Mouse (Mus musculus) heart, postnatal 36 days (tissue): ENCODE measurements around the gene Clec2d. TPM values are rescaled to one million over a fixed set of nuclear protein-coding genes. Genes with fewer than 3 reads are reported as not detected.
A peak's percentile ranks its signal among the peaks of the same experiment; 100 is the strongest.
"Not testable (repeated sequence)": the region's sequence is repeated elsewhere in the genome, so short reads cannot be mapped to it uniquely, and the experiment has no call there.

Experiments used
- DNase-seq, 2 experiments: peaks; one replicate each; pipeline ENCODE4 v3.0.0; 2021 to 2022
- intact Hi-C: fragments of 180-260 bp; cut with DNase I; formaldehyde crosslinking; loops from one replicate; pipeline ENCODE4 v1.15.1; 2025
- total RNA-seq, 2 experiments: library from RNA; stranded (reverse); gene quantifications; 2 replicates each; pipeline ENCODE4 v1.2.3; 2021

The Clec2d gene
- 10 to 100 TPM; 35.1 to 51.7 TPM for total RNA-seq

DNA sequence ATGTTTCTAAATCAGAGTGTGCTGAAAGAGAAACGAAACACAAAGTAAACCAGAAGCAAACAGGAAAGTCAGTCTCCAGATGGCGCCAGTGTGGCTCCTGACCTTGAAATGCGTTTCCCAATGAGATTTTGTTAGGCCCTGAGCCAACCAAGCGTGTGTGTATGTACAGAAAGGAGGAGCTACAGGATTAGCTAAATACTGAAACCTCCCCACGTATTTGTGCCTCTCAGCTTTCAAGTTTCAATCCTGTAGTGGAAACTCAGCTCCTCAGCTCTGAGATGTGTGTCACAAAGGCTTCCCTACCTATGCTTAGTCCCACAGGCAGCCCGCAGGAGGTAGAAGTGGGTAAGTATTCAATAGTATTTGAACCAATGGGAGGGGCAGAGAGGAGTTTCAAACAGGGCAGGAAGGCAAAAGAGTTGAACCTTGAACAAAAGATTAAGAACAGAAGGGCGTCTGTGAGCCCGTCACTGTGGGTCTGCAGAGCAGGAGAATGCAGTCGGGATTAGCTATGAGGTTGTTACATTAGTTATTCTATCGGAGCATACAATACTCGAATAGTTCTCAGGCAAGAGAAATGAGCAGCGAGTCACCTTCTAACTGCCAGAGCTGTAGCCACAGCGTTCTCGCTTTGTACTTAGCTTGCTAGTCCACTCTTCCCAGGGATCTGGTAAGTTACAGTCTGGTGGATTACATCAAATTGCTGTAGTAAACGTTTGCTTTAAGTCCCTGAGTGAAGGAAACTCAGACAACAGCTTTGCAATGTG is at the start of gene Clec2d:
TSS of gene Clec2d (plus strand) at position 213 of the 767 bp plus-strand sequence.
- DNase-seq: peak; percentile 81 to 83
- intact Hi-C loops: loop anchor here (1.0 to 5.0 kb wide), 3 partner anchors 57 to 418 kb away; no protein-coding TSS in a partner anchor

DNA sequence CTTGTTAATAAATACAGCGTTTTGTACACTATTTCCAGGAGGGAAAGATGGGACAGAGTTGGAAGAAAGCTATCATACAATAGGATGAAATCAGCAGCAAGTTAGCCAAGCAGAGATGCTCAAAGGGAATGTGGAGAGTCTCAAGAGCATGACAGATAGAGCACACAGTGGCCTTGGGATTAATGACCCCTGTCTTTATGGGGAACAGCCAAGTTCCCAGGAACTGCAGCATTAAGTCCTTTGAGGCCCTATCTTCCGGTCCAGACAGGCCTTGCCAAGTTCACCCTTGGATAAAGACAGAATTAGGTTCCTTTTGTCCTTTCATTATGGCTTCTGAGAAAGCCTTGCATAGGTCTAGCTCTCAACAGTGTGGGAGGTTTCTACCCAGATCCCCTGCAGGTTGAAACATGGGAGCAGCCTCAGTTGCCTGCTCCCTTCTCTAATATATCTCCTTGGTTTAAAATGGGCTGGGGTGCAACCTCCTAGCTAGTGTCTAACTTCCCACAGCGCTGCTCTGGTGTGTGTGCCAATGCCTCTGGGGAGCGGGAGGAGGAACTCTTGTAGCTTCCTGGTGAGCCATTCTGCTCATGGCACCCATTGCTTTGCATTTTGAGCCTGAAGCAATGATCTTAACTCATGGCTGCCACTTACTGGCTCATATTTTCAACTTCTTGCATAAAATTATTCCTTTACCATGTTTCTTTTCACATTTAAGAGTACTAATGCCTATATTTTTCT is 47.6 kb upstream of the Clec2d start:
- DNase-seq: no peak
- intact Hi-C loops: loop anchor here (5.0 kb wide), 1 partner anchor 45 kb away; no protein-coding TSS in a partner anchor

DNA sequence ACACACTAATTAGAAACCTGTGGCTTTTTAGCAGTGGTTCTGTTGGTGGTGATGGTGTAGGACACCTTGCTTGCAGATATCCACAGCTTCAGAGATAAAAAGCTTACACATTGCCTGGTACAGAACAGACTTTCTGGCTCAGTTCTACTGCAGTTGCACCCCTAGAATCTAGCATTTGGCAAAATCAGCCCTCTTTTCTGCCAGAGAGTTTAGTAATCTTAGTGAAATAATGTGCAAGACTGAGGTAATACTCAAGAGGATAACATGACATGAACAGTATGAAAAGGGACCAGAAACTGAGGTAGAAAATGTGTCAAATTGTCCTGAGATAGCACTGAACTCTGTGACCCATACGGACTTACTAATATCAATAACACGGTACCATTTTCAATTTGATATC is 33.6 kb upstream of the Clec2d start:
- DNase-seq: no peak
- intact Hi-C loops: no loop called here

DNA sequence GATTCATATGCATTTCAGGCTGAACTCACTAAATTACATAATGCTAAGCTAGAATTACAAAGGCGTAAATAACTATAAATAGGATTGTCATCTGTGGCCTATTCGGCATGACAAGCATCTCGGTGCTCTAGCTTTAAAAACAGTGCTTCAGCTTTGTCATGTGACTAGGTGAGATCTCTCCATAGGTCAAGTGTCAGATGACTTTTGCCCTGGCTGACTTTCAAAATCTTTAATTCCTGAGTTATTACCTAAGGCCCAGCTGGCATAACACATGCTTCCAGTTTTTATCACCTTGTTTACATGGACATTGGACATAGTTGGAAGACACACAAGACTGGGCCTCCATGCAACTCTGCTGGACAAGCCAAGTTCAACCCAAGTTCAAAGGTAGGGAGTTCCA is 20.3 kb upstream of the Clec2d start:
- intact Hi-C loops: no loop called here
- DNase-seq: no peak

DNA sequence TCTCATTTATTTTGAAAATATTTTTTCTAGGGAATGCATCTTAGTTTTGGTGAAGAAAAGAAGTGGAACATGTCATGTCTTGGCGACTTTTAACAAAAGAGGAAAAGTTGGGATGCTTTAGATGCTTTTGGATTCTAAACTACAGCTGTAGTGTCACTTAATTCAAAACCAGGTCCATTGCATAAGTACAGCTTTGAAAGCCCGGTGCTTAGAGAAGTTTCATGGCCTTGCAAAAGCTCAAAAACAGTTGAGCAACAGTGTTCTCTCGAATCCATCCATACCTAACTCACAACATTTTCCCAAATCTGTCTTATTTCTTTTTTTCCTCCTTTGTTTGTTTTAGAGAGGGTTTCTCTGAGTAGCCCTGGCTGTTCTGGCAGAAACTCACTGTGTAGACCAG is 19.3 kb upstream of the Clec2d start:
- DNase-seq: no peak
- intact Hi-C loops: no loop called here

DNA sequence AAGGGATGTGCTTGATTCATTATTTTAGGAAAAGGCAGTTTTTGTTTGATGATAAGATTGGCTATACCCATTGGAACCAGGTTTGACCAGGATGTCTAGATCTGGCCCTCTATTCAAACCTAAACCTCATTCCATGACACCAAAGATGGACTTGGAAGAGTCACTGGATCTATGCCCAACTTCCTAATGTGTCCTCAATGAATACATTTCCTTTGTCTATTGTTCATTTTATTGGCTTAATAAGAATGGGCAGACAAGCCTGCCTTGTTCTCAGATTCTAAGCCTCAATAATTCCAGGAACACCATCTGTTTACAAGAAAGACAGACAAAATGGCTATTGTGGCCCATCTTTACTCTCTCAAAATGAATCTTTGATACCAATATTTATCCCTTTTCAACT is 18.5 kb upstream of the Clec2d start:
- no peak for DNase-seq
- intact Hi-C loops: no loop called here

DNA sequence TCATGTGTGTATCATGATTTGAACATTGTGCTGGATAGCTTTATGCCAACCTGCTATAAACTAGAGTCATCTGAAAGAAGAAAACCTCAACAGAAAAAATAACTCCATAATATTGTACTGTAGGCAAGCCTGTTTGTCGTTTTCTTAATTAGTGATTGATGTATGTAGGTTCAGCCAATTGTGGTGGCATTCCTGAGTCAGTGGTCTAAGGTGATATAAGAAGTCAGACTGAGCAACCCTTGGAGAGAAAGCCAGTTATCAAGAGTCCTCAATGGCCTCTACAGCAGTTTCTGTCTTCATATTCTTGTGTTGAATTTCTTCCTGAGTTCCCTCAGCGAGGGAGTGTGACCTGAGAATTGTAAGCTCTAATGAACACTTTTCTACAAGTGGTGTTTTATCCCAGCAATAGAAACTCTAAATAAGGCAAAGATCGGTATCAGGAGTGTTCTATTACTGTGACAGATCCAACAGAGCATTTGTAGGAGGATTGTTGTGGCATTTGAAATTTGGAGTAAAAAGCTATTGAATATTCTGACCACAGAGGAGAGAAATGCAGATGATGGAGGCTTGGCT is 17.7 kb upstream of the Clec2d start:
- intact Hi-C loops: no loop called here
- no peak for DNase-seq

DNA sequence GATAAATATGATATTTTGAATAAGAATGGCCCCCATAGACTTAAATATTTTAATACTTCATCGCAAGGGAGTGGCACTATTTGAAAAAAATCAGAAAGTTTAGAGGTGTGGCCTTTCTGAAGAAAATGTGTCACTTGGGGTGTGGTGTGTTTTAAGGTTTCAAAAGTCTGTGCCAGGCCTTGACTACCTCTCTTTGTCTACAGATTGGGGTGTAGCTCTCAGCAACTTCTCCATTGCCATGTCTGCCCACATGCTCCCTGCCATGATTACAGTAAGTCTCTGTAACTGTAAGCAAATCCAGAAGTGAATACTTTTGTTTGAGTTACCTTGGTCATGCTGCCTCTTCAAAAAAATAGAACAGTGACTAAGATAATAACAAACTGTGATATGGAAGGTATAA is 16.8 kb upstream of the Clec2d start:
- no peak for DNase-seq
- intact Hi-C loops: no loop called here

DNA sequence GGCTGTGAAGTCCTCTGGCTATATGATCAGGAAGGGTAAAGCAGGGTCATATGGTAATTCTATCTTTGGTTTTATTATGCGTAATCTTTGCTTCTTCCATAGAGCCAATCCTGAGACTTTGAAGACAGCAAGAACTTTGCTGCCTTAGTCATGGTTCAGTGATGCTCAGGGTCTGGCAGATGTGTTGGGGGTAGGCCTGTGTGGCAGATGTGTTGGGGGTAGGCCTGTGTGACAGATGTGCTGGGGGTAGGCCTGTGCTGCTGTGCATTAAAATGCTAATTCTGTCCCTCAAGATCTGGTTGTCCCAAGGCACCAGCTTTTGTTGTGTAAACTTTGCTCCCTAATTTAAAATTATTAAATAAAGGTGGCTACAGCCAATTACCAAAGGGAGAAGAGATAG is 9.5 kb upstream of the Clec2d start:
- no peak for DNase-seq
- intact Hi-C loops: no loop called here

DNA sequence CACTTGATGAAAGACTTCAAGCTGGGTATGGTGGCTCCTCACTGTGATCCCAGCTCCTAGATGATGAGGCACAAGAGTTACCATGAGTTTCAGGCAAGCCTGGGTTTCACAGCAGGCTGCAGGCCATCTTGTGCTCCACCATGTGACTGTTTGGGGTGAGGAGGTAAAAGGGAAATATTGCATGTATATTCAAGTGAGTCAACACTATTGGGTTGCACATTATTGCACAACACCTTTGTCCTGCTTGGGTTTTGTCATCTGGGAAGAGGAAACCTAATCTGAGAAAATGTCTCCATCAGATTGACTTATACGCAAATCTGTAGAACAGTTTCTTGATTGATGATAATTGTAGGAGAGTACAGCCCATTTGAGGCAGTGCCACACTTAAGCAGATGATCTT is 8.7 kb upstream of the Clec2d start:
- intact Hi-C loops: no loop called here
- DNase-seq: no peak

DNA sequence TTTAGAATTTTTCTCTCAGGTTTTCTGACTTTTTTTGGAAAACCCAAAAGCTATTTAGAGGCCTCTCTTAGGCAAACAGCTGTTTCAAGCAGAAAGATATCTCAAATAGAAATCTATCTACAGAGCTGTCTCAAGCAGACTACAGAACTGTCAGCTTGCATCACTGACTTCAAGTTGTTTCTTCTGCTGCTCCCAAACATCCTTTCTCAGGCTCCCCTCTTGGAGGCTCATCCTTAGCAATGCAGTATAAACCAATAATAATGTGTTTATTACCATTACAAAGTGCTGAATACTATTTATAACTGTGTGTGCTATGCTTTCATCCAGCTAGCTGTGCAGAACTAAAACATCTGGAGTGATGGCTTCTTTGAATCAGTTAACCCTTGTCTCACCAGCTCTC is 5.6 kb upstream of the Clec2d start:
- no peak for DNase-seq
- intact Hi-C loops: loop anchor here (5.0 kb wide), 3 partner anchors 43 to 328 kb away; no protein-coding TSS in a partner anchor

DNA sequence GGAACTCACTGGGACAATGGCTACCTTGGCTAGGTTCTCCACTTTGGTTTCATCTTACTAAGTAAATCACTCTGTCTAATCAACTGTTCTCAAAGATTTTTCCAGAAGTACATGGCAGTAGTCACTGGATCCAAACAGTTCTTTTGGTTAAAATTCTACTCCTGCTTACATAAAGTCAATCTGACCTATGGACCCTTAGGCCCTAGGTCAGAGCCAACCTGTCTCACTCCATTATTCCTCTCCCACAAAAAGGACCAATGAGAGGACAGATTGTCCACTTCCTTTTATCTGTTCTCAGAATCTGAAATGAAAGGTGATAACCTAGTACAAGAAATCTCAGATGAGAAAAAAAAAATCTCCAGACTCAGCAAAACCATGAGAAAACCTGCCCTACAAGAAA is 4.8 kb upstream of the Clec2d start:
- no peak for DNase-seq
- intact Hi-C loops: loop anchor here (5.0 kb wide), 3 partner anchors 43 to 328 kb away; no protein-coding TSS in a partner anchor

DNA sequence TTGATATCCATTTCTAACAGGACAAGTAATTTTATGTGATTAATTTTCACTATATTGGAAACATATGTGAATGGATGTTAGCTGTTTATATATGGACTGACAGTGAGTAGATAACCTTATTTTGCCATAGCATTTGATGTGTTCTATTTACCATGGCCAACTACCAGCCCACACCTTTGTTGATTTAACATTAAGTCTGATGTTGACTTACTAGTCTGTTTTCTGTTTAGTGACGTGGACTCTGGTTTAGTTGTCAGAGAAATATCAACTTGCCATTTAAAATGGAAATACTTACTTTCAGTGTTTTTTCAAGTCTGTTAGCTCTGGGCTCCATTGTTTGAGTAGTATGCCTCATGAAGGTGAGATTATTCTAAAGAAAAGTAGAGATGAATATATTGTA is 3.8 kb upstream of the Clec2d start:
- no peak for DNase-seq
- intact Hi-C loops: loop anchor here (5.0 kb wide), 3 partner anchors 44 to 329 kb away; no protein-coding TSS in a partner anchor

DNA sequence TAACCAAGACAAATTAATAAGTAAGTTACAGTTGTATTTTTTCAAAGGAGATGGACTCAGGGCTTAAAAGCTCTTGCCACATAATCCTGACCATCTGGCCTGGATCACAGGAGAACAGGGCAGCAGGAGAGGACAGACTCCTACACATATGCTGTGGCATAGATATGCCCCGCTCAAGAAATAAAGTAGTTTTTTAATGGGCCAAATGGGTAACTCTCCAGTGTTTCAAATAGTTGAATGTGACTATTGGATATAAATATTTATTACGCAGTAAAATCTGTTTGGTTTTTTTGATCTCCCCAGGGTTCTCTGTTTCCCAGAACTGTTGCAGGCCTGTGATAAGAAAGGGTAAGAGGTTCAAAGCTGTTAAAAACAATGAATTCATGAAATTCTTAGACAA is 1.1 kb upstream of the Clec2d start:
- no peak for DNase-seq
- intact Hi-C loops: loop anchor here (5.0 kb wide), 3 partner anchors 47 to 332 kb away; no protein-coding TSS in a partner anchor

DNA sequence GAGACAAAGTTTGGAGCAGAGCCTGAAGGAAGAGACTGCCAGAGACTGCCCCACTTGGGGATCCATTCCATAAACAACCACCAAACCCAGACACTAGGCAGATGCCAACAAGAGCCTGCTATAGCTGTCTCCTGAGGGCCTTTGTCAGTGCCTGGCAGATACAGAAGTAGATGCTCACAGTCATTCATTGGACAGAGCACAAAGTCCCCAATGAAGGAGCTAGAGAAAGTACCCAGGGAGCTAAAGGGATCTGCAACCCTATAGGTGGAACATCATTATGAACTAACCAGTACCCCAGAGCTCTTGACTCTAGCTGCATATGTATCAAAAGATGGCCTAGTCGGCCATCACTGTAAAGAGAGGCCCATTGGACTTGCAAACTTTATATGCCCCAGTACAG is 584 bp upstream of the Clec2d start:
- DNase-seq: not testable (repeated sequence)
- intact Hi-C loops: loop anchor here (2.0 to 5.0 kb wide), 5 partner anchors 48 to 418 kb away; no protein-coding TSS in a partner anchor

DNA sequence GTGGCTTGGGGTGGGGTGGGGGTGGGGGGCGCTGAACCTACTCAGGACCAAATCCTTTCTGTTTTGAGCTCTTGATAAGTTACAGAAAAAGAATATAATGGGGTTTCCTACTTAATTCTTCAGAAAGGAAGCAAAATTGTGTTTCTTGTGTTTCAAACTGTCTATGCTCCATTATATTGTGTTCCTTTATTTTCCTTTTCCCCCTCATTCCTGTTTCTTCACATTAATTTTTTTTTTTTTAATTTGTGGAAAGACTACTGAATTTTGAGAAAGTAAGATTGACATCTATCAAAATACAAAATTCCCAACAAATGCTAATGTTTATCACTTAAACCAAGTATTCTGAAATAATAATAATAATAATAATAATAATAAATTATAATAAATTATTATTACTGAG is 834 bp downstream of the Clec2d start:
- intact Hi-C loops: loop anchor here (1.0 to 5.0 kb wide), 3 partner anchors 56 to 419 kb away; no protein-coding TSS in a partner anchor
- no peak for DNase-seq

DNA sequence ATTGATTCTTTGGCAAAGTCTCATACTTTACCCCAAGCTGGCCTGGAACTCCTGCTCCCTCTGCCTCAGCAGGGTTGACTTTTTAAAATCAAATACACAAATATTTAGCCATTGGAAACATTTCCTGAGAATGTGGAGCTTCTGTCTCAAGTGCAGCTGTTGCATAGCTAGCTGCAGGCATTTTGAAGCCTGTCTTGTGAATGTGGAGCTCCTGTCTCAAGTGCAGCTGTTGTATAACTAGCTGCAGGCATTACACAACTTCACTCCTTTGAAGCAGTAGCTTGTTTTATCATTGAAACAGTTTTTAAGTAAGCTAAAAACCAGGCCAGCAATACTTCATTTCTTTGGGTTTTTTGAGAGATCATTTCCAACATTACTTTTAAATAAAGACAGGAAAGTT is 1.3 kb downstream of the Clec2d start:
- DNase-seq: peak in 1 of 2 experiments; percentile 31
- intact Hi-C loops: loop anchor here (1.0 to 5.0 kb wide), 3 partner anchors 56 to 419 kb away; no protein-coding TSS in a partner anchor

DNA sequence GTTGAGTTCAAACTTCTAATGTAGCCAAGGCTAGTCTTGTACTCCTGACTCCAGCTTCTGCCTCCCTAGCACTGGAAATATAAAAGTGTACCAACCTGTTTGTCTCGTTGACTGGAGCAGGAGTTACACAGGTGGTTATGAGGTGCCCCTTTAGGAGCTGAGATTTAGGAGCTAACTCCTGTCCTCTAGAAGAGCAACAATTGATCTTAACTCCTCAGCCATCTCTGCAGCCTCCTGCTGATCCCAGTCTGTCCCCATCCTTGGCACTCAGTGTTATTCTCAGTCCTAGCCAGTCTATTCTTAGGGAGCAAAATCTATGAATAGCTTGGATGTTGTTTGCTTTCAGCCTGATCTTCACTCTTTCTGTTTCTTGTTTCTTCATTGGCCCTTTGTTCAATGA is 2.1 kb downstream of the Clec2d start:
- no peak for DNase-seq

DNA sequence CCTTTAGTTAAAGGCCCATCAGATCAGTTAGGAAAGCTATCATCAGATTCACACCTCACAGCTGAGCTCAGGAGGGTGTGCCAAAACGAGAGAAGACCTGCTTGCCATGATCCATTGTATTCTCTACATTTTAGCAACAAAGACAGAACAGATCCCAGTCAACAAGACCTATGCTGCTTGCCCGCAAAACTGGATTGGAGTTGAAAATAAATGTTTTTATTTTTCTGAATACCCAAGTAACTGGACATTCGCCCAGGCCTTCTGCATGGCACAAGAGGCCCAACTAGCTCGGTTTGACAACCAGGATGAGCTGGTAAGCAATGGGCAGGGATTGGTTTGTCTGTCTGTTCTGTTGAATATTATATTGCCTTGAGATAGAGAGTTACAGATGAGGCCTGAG is 3.6 kb downstream of the Clec2d start:
- intact Hi-C loops: loop anchor here (5.0 kb wide), 1 partner anchor 422 kb away; no protein-coding TSS in a partner anchor
- not testable (repeated sequence) for DNase-seq

More for the DNA sequence above, 2.1 kb downstream of the Clec2d start:
- intact Hi-C loops: loop anchor here (5.0 kb wide), 1 partner anchor 420 kb away; no protein-coding TSS in a partner anchor

DNA sequence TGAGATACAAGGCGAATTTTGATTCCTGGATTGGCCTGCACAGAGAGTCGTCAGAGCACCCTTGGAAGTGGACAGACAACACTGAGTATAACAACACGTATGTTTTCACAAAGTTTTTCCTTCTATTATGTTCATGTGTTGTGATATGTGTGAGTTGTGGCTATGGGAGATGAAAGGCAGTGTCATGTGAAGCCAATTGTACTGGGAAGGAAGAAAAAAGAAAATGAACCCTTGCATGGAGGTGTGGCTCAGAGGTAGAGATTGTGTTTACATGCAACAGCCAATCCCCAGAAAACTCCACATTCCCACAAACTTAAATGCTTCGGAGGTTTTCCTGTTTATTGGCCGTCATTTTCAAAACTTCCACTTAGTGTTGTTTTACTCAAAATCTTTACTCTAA is 4.4 kb downstream of the Clec2d start:
- intact Hi-C loops: loop anchor here (1.0 to 5.0 kb wide), 3 partner anchors 202 to 422 kb away; no protein-coding TSS in a partner anchor
- DNase-seq: no peak

DNA sequence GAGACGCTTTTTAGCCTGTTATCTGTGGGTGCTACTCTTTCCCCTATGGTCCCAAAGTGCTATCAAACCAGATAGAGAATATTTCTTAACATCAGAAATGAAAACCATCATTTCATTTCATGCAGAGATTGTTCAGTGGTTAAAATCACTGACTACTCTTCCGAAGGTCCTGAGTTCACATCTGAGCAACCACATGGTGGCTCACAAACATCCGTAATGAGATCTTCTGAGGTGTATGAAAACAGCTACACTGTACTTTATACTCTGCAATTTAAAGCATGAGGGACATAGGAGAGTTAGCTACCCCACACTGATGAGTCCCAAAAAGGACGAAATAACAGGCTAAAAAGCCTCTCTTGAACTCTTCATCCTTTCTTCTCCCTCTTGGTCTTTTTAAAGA is 5.6 kb downstream of the Clec2d start:
- DNase-seq: no peak
- intact Hi-C loops: loop anchor here (5.0 kb wide), 1 partner anchor 204 kb away; no protein-coding TSS in a partner anchor
